Mouse (Mus musculus) frontal cortex, adult (tissue): Measurements from ENCODE around the gene Lefty2.
"Not testable (repeated sequence)": the region's sequence is repeated elsewhere in the genome, so short reads cannot be mapped to it uniquely, and the experiment has no call there.

Experiments
- ATAC-seq: cut with Nextera tagmentation; 2 replicates; pipeline ENCODE4 v1.9.2; 2017; ENCODE audit warnings: mild to moderate bottlenecking, moderate library complexity, mixed read lengths; ENCODE audit not compliant: low TSS enrichment

Lefty2 gene

DNA sequence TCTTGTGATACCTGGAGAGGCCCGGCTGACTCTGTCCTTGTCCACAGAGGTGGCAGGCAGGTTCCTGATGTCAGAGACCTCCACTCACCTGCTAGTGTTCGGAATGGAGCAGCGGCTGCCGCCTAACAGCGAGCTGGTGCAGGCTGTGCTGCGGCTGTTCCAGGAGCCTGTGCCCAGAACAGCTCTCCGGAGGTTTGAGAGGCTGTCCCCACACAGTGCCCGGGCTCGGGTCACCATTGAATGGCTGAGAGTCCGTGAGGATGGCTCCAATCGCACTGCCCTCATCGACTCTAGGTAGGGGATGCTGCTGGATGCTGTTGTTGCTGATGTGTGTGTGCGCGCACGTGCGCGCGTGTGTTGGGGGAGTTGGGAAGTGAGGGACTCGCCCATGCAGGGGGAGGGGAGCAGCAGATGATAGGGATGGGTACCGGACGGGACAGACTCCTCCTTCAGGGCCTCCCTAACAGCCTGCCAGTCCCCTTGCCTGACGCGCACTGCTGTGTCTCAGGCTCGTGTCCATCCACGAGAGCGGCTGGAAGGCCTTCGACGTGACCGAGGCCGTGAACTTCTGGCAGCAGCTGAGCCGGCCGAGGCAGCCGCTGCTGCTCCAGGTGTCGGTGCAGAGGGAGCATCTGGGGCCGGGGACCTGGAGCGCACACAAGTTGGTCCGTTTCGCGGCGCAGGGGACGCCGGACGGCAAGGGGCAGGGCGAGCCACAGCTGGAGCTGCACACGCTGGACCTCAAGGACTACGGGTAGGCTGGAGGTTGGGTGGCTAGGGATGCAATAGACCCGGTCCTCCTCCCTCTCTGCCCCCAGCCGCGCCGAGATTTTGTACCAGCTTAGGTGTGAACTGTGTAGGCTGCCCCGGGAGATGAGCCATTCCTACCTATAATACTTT, 1.4 kb downstream of the Lefty2 start:
- ATAC-seq: not testable (repeated sequence)

DNA sequence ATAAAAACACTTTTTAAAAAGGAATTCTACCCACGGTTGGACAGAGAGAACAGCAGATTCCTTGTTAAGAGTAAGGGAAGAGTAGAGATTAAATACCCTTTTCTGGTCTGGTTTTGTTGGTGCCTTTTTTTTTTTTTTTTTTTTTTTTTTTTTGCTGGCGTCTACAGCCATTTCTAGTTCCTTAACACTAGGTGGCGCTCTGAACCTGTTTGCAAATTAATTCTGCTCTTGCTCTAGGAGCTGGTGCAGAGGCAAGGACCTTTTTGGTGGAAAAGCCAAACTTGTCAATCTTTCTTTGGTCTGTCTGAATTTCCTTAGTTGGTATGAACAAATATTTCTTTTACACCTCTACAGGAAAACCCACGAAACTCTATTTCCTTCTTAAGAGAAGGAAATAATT, 8.2 kb downstream of the Lefty2 start:
- no peak for ATAC-seq

DNA sequence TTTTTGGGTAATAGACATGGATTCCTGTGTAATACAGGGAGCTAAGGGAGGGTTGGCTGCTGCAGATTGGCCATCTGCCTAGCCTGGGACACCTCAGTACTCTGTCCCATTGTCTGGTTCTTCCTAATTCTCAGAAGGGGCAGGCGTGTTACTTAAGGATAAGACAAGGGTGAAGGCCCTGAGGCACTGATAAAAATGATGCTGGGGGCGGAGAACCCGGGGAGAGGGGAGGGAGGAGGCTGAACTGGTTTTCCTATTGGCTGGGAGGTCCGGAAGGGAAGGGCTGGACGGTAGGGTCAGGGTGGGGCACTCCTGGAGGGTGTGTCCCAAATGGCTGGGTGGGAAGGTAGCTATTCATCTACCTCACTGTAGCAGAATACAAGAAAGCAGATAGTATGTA, 10.0 kb downstream of the Lefty2 start:
- ATAC-seq: no peak

DNA sequence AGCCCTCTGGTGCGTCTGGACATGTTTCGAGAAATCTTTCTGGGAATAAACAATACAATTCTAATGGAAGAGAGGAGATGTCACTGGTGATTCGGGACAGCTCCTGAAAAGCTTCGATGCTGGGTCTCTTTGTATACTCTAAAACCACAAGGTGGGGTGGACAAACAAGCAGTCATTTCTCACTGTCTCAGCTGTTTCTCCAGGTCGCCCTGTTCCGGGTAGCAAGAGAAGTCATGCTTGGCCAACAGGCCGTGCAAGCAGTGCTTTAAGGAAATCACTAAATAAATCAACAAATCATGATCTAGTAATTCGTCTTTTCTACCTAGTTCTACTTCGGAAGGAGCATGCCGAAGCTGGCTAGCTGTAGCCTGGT, 10.7 kb downstream of the Lefty2 start:
- no peak for ATAC-seq

DNA sequence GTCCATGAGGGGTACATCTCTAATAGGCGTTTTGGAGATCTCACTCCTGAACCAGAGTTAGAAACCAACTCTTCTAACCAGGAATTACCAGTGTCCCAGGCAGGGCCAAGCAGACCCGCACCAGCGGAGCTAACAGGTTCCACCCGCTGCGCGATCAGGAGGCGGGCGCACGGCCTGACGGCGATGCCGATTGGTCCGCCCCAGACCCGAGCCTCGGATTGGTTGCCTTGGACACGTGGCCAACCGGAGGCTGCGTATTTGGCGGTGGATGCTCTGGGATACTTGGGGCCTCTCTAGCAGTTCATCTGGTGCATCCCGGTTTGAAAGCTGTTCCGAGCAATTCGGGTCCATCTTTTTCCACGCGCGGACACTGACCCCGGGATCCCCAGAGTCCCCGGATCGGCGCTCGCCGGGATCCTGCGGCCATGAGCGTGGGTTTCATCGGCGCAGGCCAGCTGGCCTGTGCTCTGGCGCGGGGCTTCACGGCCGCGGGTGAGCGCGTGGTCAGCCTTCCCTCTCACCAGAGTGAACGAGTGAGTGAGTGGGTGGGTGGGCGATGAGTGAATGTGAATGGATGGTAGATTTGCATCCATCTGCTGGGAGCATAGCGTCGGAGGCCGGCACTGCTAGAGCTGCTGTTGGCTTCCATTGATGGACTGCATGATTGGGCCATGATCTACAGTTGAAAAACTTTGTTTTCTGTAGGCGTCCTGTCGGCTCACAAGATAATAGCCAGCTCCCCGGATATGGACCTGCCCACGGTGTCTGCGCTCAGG, 11.3 kb downstream of the Lefty2 start, which contains the start of gene Pycr2:
Pycr2 (plus strand) TSS at position 255 of the 776 bp plus-strand sequence.
- peak; percentile 99 for ATAC-seq

DNA sequence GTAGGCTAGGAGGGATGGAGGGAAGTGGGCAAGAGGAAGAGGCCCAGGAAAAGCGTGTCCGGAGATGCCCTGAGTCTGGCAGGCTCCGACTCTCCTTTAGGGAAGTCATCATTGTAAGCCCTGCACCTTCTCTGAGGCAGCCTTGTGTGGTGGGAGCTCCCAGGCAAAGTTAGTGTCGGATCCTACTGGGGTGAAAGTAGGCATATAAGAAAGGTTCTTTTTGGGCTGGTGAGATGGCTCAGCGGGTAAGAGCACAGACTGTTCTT, 11.8 kb downstream of the Lefty2 start:
- peak; percentile 18; the same call in 1 of the 2 replicates for ATAC-seq

DNA sequence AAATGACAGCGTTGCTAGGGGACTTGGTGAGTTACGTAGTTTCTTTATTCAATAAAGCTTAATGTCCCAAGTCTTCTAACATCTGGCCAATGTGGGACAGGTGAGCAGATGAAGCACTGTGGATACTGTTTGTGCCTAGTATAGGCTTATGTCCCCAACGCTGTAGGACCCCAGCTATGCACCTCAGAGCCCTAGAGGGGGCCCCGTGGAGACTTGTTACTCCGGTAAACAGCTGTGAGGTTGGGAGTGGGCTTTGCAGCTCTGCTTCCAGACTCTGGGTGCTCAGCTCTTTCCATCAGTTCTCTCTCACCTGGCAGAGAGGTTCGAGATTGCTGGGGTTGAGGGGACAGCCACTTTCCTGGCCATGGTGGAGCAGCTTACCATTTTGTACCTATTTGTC, 12.4 kb downstream of the Lefty2 start:
- ATAC-seq: no peak

DNA sequence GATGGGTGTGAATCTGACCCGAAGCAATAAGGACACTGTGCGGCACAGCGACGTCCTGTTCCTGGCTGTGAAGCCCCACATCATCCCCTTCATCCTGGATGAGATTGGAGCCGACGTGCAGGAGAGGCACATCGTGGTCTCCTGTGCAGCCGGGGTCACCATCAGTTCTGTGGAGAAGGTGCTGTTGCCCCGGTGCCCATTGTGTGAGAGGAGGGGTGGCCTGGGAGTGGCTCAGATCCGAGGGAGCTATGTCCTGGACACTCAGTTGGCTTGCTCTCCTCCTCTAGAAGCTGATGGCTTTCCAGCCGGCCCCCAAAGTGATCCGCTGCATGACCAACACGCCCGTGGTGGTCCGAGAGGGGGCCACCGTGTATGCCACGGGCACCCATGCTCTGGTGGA, 13.0 kb downstream of the Lefty2 start:
- ATAC-seq: no peak

DNA sequence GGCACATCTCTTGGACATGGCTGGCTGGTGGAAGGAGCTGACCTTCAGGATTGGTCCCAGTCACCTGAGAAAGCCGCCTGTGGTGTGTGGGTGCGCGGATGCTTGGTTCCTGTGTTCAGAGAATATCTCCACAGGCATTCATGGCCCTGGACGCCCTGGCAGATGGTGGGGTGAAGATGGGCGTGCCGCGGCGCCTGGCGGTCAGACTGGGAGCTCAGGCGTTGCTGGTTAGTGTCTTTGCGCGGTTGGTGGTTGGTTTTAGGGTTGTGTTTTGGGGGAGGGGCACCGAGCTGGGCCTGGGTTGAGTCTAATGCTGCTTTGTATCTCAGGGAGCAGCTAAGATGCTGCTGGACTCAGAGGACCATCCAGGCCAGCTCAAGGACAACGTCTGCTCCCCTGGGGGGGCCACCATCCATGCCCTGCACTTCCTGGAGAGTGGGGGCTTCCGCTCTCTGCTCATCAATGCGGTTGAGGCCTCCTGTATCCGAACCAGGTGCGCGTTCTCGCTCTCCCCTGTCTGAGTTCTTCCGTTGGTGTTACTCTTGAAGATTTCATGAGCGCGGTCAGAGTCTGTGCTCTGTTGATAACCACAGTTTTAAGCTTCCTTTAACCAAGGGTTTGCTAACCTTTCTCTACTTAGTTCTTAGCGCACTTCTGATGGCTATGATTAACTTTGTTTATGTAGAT, 13.7 kb downstream of the Lefty2 start:
- ATAC-seq: no peak

DNA sequence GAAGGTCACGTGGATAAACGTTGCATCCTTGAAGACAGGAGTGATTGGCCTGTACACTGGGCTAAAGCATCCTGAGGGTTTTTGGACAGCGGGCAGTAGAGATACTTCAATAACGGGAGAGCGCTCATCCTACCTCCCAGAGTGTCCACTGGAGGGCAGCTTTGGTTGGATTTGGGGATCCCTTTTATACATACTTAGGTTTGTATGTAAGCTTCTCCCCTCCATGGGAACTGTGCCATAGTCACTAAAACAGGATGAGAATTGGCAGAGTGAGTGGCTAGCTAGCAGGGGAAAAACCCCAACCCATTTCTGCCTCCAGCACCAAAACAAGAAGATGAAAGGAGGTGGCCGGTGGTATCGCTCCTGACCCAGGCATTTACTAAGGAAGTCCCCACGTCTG, 18.2 kb downstream of the Lefty2 start:
- peak; percentile 71 for ATAC-seq

DNA sequence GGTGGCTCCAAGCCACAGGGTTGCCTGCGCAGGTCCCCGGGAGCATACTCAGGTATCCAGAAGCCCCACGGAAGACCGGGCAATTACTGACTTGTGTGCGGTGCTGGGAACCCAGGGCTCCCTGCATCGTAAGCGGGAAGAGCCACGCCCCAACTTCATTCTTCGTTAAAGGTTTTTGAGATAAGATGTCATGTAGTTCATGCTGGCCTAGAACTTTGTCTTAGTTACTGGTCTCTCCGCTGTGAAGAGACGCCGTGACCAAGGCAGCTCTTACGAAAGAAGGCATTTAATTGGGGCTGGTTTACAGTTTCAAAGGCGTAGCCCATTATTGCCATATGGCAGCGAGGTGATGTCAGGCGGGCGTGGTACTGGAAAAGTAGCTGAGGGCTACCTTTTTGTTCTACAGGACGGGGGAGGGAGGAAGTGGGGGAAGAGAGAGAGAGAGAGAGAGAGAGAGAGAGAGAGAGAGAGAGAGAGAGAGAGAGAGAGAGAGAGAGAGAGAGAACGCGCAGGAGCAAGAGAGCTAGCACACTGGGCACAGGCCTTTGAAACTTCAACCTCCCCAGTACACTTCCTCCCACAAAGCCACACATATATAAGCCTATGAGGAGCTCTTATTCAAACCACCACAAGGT, 18.9 kb downstream of the Lefty2 start:
- no peak for ATAC-seq

DNA sequence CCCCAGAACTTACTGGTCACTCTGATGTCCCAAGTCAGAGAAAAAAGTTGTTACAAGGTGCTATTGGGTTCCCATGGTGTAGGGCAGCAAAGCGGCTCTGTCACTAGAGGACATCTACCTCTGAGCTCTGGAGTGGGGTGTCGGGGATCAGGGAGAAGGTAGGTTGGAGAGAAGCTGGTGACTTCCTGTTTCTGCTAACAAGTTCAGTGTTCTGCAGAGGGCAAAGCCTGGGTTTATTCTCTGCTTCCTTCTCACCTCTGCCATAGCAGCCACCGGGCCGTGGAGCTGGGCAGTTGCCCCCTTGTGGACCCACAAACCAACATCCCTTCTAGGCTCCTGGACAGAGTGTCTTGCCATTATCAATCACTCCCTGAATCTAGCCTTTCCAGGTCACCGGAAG, 19.9 kb downstream of the Lefty2 start:
- ATAC-seq: no peak

DNA sequence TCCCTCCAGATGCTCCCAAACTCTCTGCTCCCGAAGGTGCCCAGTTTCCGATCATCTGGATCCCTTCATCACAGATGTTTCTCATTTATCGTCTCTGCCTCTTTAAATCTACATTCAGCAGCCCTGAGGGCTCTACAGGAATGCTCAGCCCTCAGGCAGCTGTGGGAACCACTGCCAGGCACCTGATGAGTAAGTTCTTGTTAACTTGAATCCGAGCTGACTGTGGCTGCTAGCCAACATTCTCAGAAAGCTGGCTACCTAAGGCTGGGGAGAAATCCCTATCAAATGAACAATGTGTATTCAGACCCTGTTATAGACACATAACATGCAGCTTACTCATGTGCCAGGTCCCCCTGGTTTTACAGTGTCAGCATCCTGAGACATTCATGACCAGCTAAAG, 20.9 kb downstream of the Lefty2 start:
- ATAC-seq: no peak

DNA sequence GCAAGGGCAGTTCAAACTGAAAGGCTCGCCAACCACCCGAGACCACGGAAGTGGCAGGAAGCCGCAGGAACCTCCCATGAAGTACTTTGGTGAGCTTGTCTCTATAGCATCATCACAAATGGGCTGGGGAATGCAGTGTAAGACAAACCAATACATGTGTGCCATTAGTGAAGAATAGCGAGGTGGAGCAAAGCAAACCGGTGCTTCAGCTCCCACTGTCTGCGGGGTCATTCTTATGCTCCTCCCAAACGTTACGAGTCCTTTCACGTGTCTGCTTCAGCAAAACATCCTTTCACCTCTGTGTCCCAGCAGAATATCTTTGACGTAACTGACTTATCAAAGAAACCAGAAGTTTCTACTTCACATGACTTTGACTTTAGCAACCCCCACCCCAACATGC, 23.5 kb downstream of the Lefty2 start:
- no peak for ATAC-seq

DNA sequence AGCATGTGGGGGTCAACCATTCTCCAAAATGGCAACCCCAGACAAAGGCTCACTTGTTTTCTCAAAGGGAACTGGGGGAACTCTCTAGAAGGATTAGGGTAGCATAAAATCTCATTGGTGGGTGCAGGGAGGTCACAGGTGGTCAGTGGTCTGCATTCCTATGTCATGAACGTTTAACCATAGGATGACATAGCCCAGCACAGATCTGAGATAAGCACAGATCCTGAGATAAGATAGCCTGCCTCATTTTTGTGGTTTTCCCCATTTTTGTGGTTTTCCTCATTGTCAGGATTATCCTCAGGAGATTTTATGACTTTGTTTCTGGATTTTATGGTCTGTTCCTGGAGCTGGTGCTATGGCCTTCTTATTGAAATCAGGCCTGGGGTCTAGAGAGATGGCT, 24.1 kb downstream of the Lefty2 start:
- ATAC-seq: no peak

DNA sequence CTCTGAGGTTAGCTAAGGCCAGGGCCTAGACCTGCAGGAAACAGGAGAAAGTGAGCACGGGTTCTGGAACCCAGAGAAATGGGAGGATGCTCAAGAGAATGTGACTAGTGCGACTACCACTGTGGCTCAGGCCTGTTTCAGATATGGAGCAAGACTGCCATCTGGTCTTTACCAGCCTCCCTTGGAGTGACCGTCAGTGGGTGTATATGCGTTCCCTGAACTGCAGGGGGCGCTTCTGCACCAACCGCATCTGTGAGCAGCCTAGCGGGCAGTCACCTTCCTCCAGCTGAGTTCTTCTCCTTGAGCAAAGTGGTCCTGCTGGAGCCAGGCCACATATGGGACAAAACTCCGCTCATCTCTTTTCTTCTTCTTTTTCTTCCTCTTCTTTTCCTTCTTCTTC, 26.8 kb downstream of the Lefty2 start:
- ATAC-seq: no peak

DNA sequence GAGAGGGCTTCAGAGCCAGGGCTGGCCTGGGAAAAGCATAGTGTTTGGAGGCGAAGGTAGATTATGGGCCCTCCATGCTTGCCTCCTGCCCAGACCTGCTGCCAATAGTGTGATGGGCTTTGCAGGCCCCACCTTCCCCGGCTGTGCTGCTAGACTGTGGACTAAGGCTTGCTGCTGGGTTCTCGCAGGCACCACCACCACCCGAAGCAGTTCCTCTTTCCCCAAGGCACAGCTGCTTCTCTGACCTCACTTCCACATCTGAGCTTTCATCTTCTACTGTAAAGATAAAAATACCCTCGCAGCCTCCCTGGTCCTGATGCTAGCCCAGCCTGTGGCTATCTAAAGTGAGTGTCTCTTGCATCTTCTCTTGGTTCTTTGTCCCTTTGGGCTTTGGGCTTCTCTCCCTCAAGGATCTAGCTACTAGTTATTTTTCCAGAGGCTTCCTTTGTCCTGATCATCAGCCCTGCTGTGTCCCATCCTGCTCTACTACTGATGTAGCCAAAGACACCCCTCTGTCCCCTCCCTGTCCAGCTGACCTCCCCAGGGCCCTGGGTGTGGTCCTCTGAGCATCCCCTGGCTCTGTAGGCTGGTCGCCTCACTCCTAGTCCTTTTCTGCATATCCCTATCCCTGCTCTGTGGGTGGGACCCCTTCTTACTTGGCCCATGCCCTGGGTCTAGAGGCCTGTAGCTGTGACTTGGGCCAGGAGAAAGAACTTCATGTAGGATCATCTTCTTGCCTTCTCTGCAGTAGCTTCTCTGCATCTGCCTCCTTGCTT, 29.6 kb downstream of the Lefty2 start:
- peak; percentile 55; the same call in 1 of the 2 replicates for ATAC-seq

DNA sequence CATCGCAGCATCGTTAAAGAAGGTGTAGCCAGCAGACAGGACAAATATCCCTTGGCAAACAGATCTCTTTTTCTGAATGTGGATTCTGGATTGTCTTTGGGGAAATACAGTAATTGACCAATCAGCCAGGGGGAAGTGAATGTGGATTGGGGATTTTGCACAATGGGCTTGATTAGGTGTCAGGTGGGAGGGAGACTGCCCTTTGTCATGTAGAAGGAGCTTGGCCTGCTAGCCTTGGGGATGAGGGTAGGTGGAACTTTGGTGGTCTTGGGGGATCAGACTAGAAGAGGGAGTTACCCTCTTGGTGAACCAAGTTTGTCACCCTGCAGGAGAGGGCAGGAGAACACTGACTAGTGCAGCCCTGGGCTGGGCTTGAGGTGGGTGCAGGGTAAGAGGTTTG, 31.8 kb downstream of the Lefty2 start:
- no peak for ATAC-seq

DNA sequence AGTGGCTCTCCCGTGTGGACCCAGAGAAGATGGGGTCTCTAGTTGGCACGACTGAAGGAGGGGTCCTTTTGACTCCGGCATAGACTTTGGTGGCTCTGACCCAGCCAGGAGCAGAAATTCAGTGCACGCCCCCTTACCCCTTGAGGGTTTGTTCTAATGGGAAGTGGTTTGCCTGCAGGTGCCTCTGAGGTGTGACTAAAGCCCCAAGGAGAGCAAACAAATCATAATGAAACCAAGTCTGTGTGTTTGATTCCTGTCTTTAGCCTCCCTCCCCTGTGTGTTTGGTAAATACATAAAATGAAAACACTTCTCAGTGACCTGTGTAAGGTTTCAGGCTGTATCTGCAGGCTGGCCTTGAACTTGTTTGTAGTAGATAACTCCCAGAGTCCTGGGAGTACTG, 33.4 kb downstream of the Lefty2 start:
- no peak for ATAC-seq

DNA sequence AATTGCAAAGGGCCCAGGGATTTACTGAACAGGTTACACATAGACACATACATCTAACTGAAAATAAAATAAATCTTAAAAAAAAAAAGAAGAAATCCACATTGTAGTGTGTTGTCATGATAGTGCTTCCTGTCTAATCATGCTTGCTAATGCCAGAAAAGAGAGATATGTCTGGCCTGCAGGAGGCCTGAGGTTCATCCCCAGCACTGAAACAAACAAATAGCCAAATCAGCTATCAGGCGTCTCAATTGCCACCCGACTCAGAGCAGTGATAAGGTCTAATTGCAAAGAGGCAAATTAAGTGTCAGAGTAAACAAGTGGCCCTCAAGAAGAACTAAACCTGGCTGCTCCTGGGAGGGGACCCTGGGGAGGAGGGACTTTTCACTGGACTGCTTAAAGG, 36.7 kb downstream of the Lefty2 start:
- no peak for ATAC-seq

DNA sequence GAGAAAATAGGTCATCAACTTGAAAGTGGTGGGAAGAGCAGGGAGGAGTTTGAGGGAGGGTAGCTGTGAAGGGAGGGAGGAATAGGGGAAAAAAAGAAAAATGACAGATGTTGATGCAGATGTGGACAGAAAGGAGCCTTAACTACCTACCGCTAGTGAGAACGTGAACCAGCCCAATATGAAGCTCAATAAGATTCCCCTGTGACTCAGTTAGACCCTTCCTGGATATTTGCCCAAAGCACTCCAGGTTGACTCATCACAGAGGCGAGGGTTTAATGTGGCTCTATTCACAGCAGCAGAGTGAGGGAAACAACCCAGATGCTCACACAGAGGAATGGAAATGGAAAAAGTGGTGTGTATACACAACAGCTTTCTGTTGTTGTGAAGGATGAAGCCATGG, 38.2 kb downstream of the Lefty2 start:
- ATAC-seq: no peak

DNA sequence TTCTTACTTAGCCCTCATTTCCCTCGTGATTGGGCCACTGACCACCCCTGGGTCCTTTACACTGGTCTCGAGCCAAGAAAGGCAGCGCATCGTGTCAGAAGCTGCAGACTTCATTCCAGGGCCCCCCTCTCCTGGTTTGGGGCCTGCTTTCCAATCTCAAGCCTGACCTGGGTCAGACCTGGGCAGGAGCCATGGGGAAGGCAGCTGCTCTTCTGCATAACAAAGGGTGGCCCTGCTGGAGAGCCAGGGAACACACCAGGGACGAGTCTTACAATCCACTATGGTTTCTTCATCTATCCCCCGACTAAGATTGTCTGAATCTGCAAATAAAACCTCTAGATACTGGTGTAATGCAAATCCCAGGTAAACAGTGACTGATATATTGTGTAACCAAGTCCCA, 40.8 kb downstream of the Lefty2 start:
- ATAC-seq: no peak
